19 mouse cellular contexts compared by ENCODE assay signal in the genomic region with DNA sequence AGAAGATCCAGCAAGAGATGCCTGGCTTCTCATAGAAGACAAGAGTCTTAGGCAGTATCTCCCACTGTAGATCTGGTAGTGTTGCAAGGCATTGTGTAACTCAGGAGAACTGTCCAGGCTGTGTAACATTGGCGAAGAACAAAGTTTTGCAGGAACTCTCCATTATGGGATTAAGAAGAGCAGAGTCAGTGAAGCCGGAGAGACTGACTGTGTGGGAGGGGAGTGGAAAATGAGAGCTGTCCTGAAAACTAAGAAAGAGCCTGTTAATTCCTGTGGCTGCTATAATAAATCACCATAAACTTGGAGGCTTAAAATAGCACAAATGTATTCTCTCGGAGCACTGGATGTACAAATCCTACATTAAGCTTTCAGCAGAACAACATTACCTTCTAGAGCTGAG.
DNase-seq lines count a peak whose midpoint lies in the region; ATAC-seq lines count a peak whose summit lies in the region.
"Had no signal": no experiment of that assay in that cellular context is flagged by ENCODE, and none has a peak within 500 bp of the region (broad histone marks: within the 10 kb centered on the region; RNA-seq: fewer than 3 reads in every experiment).

No protein-coding gene starts in this region.

- H3K9me3 ChIP-seq in kidney, embryonic 14.5 days (ENCODE audit: control insufficient read depth, low read length): no peaks in the 10 kb centered on the region
- H3K9me3 ChIP-seq: forebrain, embryonic 15.5 days; liver, embryonic 12.5 days; lung, embryonic 15.5 days; neural tube, embryonic 13.5 days had no signal

- no peak overlapping the region for H3K4me2 ChIP-seq in kidney, embryonic 14.5 days (replicated peaks; ENCODE audit: low read depth, low read length)
- H3K4me2 ChIP-seq: forebrain, embryonic 15.5 days; heart, embryonic 12.5 days; liver, embryonic 12.5 days; lung, embryonic 15.5 days; neural tube, embryonic 13.5 days had no signal

- no peak overlapping the region; the same call in 1 of the 2 replicates for H3K27ac ChIP-seq in kidney, embryonic 14.5 days (ENCODE audit: low read depth, low read length)
- H3K27ac ChIP-seq: forebrain, embryonic 15.5 days; liver, embryonic 12.5 days; lung, embryonic 15.5 days; neural tube, embryonic 13.5 days had no signal

- H3K36me3 ChIP-seq in kidney, embryonic 14.5 days (ENCODE audit: control insufficient read depth, insufficient read depth, low read length): no peaks in the 10 kb centered on the region
- H3K36me3 ChIP-seq: forebrain, embryonic 15.5 days; heart, embryonic 12.5 days; liver, embryonic 12.5 days; lung, embryonic 15.5 days; neural tube, embryonic 13.5 days had no signal

- H3K4me3 ChIP-seq in kidney, embryonic 14.5 days (ENCODE audit: low read length): no peak overlapping the region
- H3K4me3 ChIP-seq: forebrain, embryonic 15.5 days; heart, embryonic 12.5 days; liver, embryonic 12.5 days; lung, embryonic 15.5 days; neural tube, embryonic 13.5 days had no signal

- 0 out of 2 replicates have a peak, but pooled peaks cover 3% of the 10 kb centered on the region for H3K4me1 ChIP-seq in kidney, embryonic 14.5 days (ENCODE audit: control insufficient read depth, insufficient read depth, low read length)
- H3K4me1 ChIP-seq: forebrain, embryonic 15.5 days; liver, embryonic 12.5 days; lung, embryonic 15.5 days; neural tube, embryonic 13.5 days had no signal

- no peaks in the 10 kb centered on the region for H3K27me3 ChIP-seq in kidney, embryonic 14.5 days (ENCODE audit: control insufficient read depth, insufficient read depth, low read length)
- H3K27me3 ChIP-seq: forebrain, embryonic 15.5 days; heart, embryonic 12.5 days; liver, embryonic 12.5 days; lung, embryonic 15.5 days; neural tube, embryonic 13.5 days had no signal

- 25% methylated on average over 3 of the region's 3 CpGs for WGBS in kidney, embryonic 14.5 days

- no peak overlapping the region for H3K9ac ChIP-seq in kidney, embryonic 14.5 days (ENCODE audit: low read depth, low read length)
- H3K9ac ChIP-seq: forebrain, embryonic 15.5 days; heart, embryonic 12.5 days; liver, embryonic 12.5 days; lung, embryonic 15.5 days; neural tube, embryonic 13.5 days had no signal

- no peak for DNase-seq in kidney, postnatal 25 days
- DNase-seq in urinary bladder, postnatal 14 days (ENCODE audit: low spot score): peak; percentile 21
- no peak for DNase-seq in urinary bladder, postnatal 25 days (ENCODE audit: low spot score)
- peak; percentile 25 to 62 for DNase-seq in left cerebral cortex, postnatal 14 days (ENCODE audit: low spot score in 2 of 2)
- DNase-seq in thymus, postnatal 10 days (ENCODE audit: low spot score in 2 of 2): no peak
- no peak for DNase-seq in ovary, postnatal 36 days (ENCODE audit: low spot score)
- no peak for DNase-seq in cerebellum, postnatal 4 days (ENCODE audit: low spot score in 2 of 2)
- DNase-seq: adrenal gland, adult 2 months; cerebellum, adult 18-20 months; gastrocnemius, postnatal 25 days; heart, postnatal 4 days; kidney, postnatal 4 days had no signal

- intact Hi-C loops in left cerebral cortex, postnatal 14 days (cut with DNase I): no loop called here

- ATAC-seq in kidney, embryonic 14.5 days (ENCODE audit: low FRiP score, low TSS enrichment): peak; percentile 60
- ATAC-seq: forebrain, embryonic 15.5 days; liver, embryonic 12.5 days; midbrain, embryonic 16.5 days had no signal

Comparison
In these comparisons a context has a peak if more than half of its experiments do, and no peak if none do; other contexts are left out.
1. DNase-seq: peak in urinary bladder, postnatal 14 days (single experiment) and left cerebral cortex, postnatal 14 days (2 of 2); none in kidney, postnatal 25 days (0 of 2), urinary bladder, postnatal 25 days (single experiment), thymus, postnatal 10 days (0 of 2), ovary, postnatal 36 days (single experiment) and cerebellum, postnatal 4 days (0 of 2).